Mouse (Mus musculus) forelimb bud, embryonic 11.5 days (tissue): Measurements from ENCODE around the gene 5430419D17Rik.

ENCODE experiments used
- DNase-seq: peaks from one replicate; pipeline ENCODE4 v3.0.0-alpha.2; 2012; ENCODE audit warnings: low read depth, low spot score

5430419D17Rik gene

GRCm38 (mm10) chr7:131174121-131174520 is at the start of gene 5430419D17Rik:
Gene 5430419D17Rik (plus strand): TSS chr7:131174402.
- no peak for DNase-seq

GRCm38 (mm10) chr7:131130021-131130420 is 44.2 kb upstream of the 5430419D17Rik start:
- DNase-seq, result no peak

GRCm38 (mm10) chr7:131133181-131133580 is 41.0 kb upstream of the 5430419D17Rik start:
- no peak for DNase-seq

GRCm38 (mm10) chr7:131146214-131146613 is 28.0 kb upstream of the 5430419D17Rik start, which contains the start of gene 4933402N03Rik:
Gene 4933402N03Rik (minus strand): TSS chr7:131146314.
- no peak for DNase-seq

GRCm38 (mm10) chr7:131150179-131150578 is 24.0 kb upstream of the 5430419D17Rik start:
- DNase-seq, result no peak

- no peak for DNase-seq
Observed at GRCm38 (mm10) chr7:131153044-131153443, 21.2 kb upstream of the 5430419D17Rik start.

GRCm38 (mm10) chr7:131162251-131162650 is 12.0 kb upstream of the 5430419D17Rik start:
- no peak for DNase-seq

- DNase-seq, result no peak
Observed at GRCm38 (mm10) chr7:131167771-131168170, 6.4 kb upstream of the 5430419D17Rik start.

GRCm38 (mm10) chr7:131169099-131169498 is 5.1 kb upstream of the 5430419D17Rik start:
- DNase-seq, result no peak

- DNase-seq, result peak; percentile 13
Observed at GRCm38 (mm10) chr7:131182685-131183084, 8.5 kb downstream of the 5430419D17Rik start.

- no peak for DNase-seq
Observed at GRCm38 (mm10) chr7:131184339-131184738, 10.1 kb downstream of the 5430419D17Rik start.

GRCm38 (mm10) chr7:131187047-131187446 is 12.8 kb downstream of the 5430419D17Rik start:
- DNase-seq, result no peak

- DNase-seq, result no peak
Observed at GRCm38 (mm10) chr7:131187996-131188395, 13.8 kb downstream of the 5430419D17Rik start.

GRCm38 (mm10) chr7:131223086-131223485 is 48.9 kb downstream of the 5430419D17Rik start:
- no peak for DNase-seq

- no peak for DNase-seq
Observed at GRCm38 (mm10) chr7:131236091-131236490, 61.9 kb downstream of the 5430419D17Rik start.

- peak; percentile 57 for DNase-seq
Observed at GRCm38 (mm10) chr7:131244993-131245392, 70.8 kb downstream of the 5430419D17Rik start.

GRCm38 (mm10) chr7:131256841-131257240 is 82.6 kb downstream of the 5430419D17Rik start:
- no peak for DNase-seq

GRCm38 (mm10) chr7:131257309-131257708 is 83.1 kb downstream of the 5430419D17Rik start:
- DNase-seq, result no peak

GRCm38 (mm10) chr7:131260946-131261345 is 86.7 kb downstream of the 5430419D17Rik start:
- no peak for DNase-seq

- no peak for DNase-seq
Observed at GRCm38 (mm10) chr7:131264251-131264650, 90.0 kb downstream of the 5430419D17Rik start.

- DNase-seq, result no peak
Observed at GRCm38 (mm10) chr7:131265851-131266250, 91.6 kb downstream of the 5430419D17Rik start.

- no peak for DNase-seq
Observed at GRCm38 (mm10) chr7:131297151-131297550, 122.9 kb downstream of the 5430419D17Rik start.

GRCm38 (mm10) chr7:131303340-131303739 is 129.1 kb downstream of the 5430419D17Rik start:
- DNase-seq, result no peak

GRCm38 (mm10) chr7:131306733-131307132 is 132.5 kb downstream of the 5430419D17Rik start:
- no peak for DNase-seq
